Mouse (Mus musculus) olfactory bulb, adult 2 months (tissue): Measurements from ENCODE around the gene Arhgef1.

Source experiments
- CTCF ChIP-seq: fragments of 200-500 bp; IDR thresholded peaks from 2 replicates; pipeline ENCODE4 v1.5.1; 2012; ENCODE audit warnings: low read depth, mild to moderate bottlenecking, low read length, moderate library complexity; ENCODE audit not compliant: insufficient read depth
- POLR2A ChIP-seq: fragments of 200-500 bp; IDR thresholded peaks from 2 replicates; pipeline ENCODE4 v1.6.1; 2012; ENCODE audit warnings: mild to moderate bottlenecking, low read depth, low read length, moderate library complexity; ENCODE audit not compliant: insufficient read depth

GRCm38 (mm10) chr7:24884693-24885291 lies 17.9 kb upstream of the Arhgef1 start:
- TF ChIP-seq POLR2A (no peak), CTCF (no peak)
